Mouse (Mus musculus) embryonic facial prominence, embryonic 10.5 days (tissue): ENCODE measurements at regions not wholly inside any gene's neighbourhood (a gene's known extent, or its start where the extent isn't known, plus 50 kb on each side); places are given as distances from the start of the nearest gene placed in this dataset.

Experiments
- DNase-seq: peaks from one replicate; pipeline ENCODE4 v3.0.0-alpha.2; 2017; ENCODE audit warnings: low spot score
- H3K27ac ChIP-seq: fragments of 300-500 bp; sonication (generic); replicated peaks from 2 replicates; pipeline ENCODE4 v1.5.1; 2016; ENCODE audit warnings: mild to moderate bottlenecking
- H3K27me3 ChIP-seq: fragments of 300-500 bp; sonication (generic); replicated peaks from 2 replicates; pipeline ENCODE4 v1.6.1; 2016; ENCODE audit warnings: low read depth, mild to moderate bottlenecking; ENCODE audit not compliant: poor library complexity, severe bottlenecking
- H3K36me3 ChIP-seq: fragments of 300-500 bp; sonication (generic); replicated peaks from 2 replicates; pipeline ENCODE4 v1.6.1; 2016; ENCODE audit warnings: mild to moderate bottlenecking, moderate library complexity
- H3K4me1 ChIP-seq: fragments of 300-500 bp; sonication (generic); 2 replicates; pipeline ENCODE4 v1.6.1; 2016
- H3K4me3 ChIP-seq: fragments of 300-500 bp; sonication (generic); 2 replicates; pipeline ENCODE4 v1.5.1; 2016; ENCODE audit warnings: mild to moderate bottlenecking, moderate library complexity
- H3K9me3 ChIP-seq: fragments of 300-500 bp; sonication (generic); 2 replicates; pipeline ENCODE4 v1.6.1; 2016; ENCODE audit warnings: mild to moderate bottlenecking
- WGBS: fragments of 180-500 bp; shearing (Covaris S2); methylation state at CpG from one replicate; pipeline ENCODE4 v1.1.7; 2016; 5-methylcytosine and 5-hydroxymethylcytosine counted together

GRCm38 (mm10) chr19:50087277-50087676 lies 591.2 kb downstream of the Sorcs1 start:
- DNase-seq: no peak
- no peaks in the 10 kb centered on the region for H3K36me3 ChIP-seq
- no peaks in the 10 kb centered on the region for H3K9me3 ChIP-seq
- no peak overlapping the region for H3K4me3 ChIP-seq
- no peak overlapping the region for H3K27ac ChIP-seq
- 57% methylated on average over 6 of the region's 6 CpGs for WGBS
- H3K27me3 ChIP-seq: no peaks in the 10 kb centered on the region
- H3K4me1 ChIP-seq: no peaks in the 10 kb centered on the region

- H3K4me1 ChIP-seq: no peaks in the 10 kb centered on the region
- WGBS: 88% methylated on average over 6 of the region's 6 CpGs
- no peaks in the 10 kb centered on the region for H3K9me3 ChIP-seq
- no peaks in the 10 kb centered on the region for H3K27me3 ChIP-seq
- no peaks in the 10 kb centered on the region for H3K36me3 ChIP-seq
- DNase-seq: no peak
- H3K27ac ChIP-seq: no peak overlapping the region
- H3K4me3 ChIP-seq: no peak overlapping the region
Measured at GRCm38 (mm10) chr19:50077427-50078040, 600.9 kb downstream of the Sorcs1 start.

GRCm38 (mm10) chr19:50060448-50060847 lies 618.0 kb downstream of the Sorcs1 start:
- WGBS: 72% methylated on average over 6 of the region's 6 CpGs
- DNase-seq: no peak
- H3K4me3 ChIP-seq: no peak overlapping the region

GRCm38 (mm10) chr19:50052910-50053309 lies 625.5 kb downstream of the Sorcs1 start:
- no peak overlapping the region for H3K27ac ChIP-seq
- DNase-seq: no peak
- no peak overlapping the region for H3K4me3 ChIP-seq
- H3K36me3 ChIP-seq: no peaks in the 10 kb centered on the region
- no peaks in the 10 kb centered on the region for H3K27me3 ChIP-seq
- no peaks in the 10 kb centered on the region for H3K4me1 ChIP-seq
- H3K9me3 ChIP-seq: no peaks in the 10 kb centered on the region
- WGBS: 87% methylated on average over 2 of the region's 2 CpGs

More at GRCm38 (mm10) chr19:50060448-50060847, 618.0 kb downstream of the Sorcs1 start:
- Histone ChIP-seq H3K27ac (no peak overlapping the region), H3K36me3 (no peaks in the 10 kb centered on the region), H3K4me1 (no peaks in the 10 kb centered on the region), H3K9me3 (no peaks in the 10 kb centered on the region), H3K27me3 (no peaks in the 10 kb centered on the region)

- Histone ChIP-seq H3K4me1 (no peaks in the 10 kb centered on the region), H3K4me3 (no peak overlapping the region), H3K27ac (no peak overlapping the region), H3K9me3 (no peaks in the 10 kb centered on the region), H3K27me3 (no peaks in the 10 kb centered on the region), H3K36me3 (no peaks in the 10 kb centered on the region)
- WGBS: 91% methylated on average over 3 of the region's 3 CpGs
- no peak for DNase-seq
Measured at GRCm38 (mm10) chr19:50045761-50046160, 632.7 kb downstream of the Sorcs1 start.

GRCm38 (mm10) chr19:50013659-50014058 lies 664.8 kb downstream of the Sorcs1 start:
- Histone ChIP-seq H3K36me3 (no peaks in the 10 kb centered on the region), H3K4me1 (no peaks in the 10 kb centered on the region), H3K9me3 (no peaks in the 10 kb centered on the region), H3K4me3 (no peak overlapping the region), H3K27me3 (no peaks in the 10 kb centered on the region), H3K27ac (no peak overlapping the region)
- DNase-seq: no peak
- WGBS: 56% methylated on average over 2 of the region's 2 CpGs

- Histone ChIP-seq H3K27me3 (no peaks in the 10 kb centered on the region), H3K4me3 (no peak overlapping the region), H3K9me3 (no peaks in the 10 kb centered on the region), H3K4me1 (no peaks in the 10 kb centered on the region), H3K27ac (no peak overlapping the region), H3K36me3 (no peaks in the 10 kb centered on the region)
- DNase-seq: no peak
- WGBS: 70% methylated on average over 7 of the region's 7 CpGs
Measured at GRCm38 (mm10) chr19:50005248-50005647, 673.2 kb downstream of the Sorcs1 start.

GRCm38 (mm10) chr19:49985826-49986225 lies 692.6 kb downstream of the Sorcs1 start:
- Histone ChIP-seq H3K27me3 (no peaks in the 10 kb centered on the region), H3K9me3 (no peaks in the 10 kb centered on the region), H3K4me3 (no peak overlapping the region), H3K36me3 (no peaks in the 10 kb centered on the region), H3K4me1 (no peaks in the 10 kb centered on the region), H3K27ac (no peak overlapping the region)
- WGBS: 85% methylated on average over 2 of the region's 2 CpGs
- no peak for DNase-seq

GRCm38 (mm10) chr19:49966284-49966841 lies 712.1 kb downstream of the Sorcs1 start:
- H3K9me3 ChIP-seq: no peaks in the 10 kb centered on the region
- H3K4me3 ChIP-seq: no peak overlapping the region
- no peak for DNase-seq
- no peaks in the 10 kb centered on the region for H3K4me1 ChIP-seq
- H3K36me3 ChIP-seq: no peaks in the 10 kb centered on the region
- no peak overlapping the region for H3K27ac ChIP-seq
- H3K27me3 ChIP-seq: no peaks in the 10 kb centered on the region
- 85% methylated on average over 6 of the region's 6 CpGs for WGBS

GRCm38 (mm10) chr19:49964679-49965078 lies 713.8 kb downstream of the Sorcs1 start:
- Histone ChIP-seq H3K27me3 (no peaks in the 10 kb centered on the region), H3K27ac (no peak overlapping the region), H3K4me3 (no peak overlapping the region), H3K36me3 (no peaks in the 10 kb centered on the region), H3K4me1 (no peaks in the 10 kb centered on the region), H3K9me3 (no peaks in the 10 kb centered on the region)
- no peak for DNase-seq
- WGBS: 78% methylated on average over 5 of the region's 5 CpGs

GRCm38 (mm10) chr19:49958517-49958916 lies 719.9 kb downstream of the Sorcs1 start:
- Histone ChIP-seq H3K27me3 (no peaks in the 10 kb centered on the region), H3K4me1 (no peaks in the 10 kb centered on the region), H3K27ac (no peak overlapping the region), H3K36me3 (no peaks in the 10 kb centered on the region), H3K4me3 (no peak overlapping the region), H3K9me3 (no peaks in the 10 kb centered on the region)
- no peak for DNase-seq
- WGBS: 73% methylated on average over 5 of the region's 5 CpGs

GRCm38 (mm10) chr19:49931202-49931601 lies 747.2 kb downstream of the Sorcs1 start:
- 47% methylated on average over 3 of the region's 3 CpGs for WGBS

GRCm38 (mm10) chr19:49911738-49912137 lies 766.7 kb downstream of the Sorcs1 start:
- H3K36me3 ChIP-seq: no peaks in the 10 kb centered on the region
- H3K4me1 ChIP-seq: no peaks in the 10 kb centered on the region
- H3K27ac ChIP-seq: no peak overlapping the region
- 73% methylated on average over 3 of the region's 3 CpGs for WGBS
- no peaks in the 10 kb centered on the region for H3K27me3 ChIP-seq
- H3K4me3 ChIP-seq: no peak overlapping the region
- DNase-seq: no peak
- no peaks in the 10 kb centered on the region for H3K9me3 ChIP-seq

More at GRCm38 (mm10) chr19:49931202-49931601, 747.2 kb downstream of the Sorcs1 start:
- no peaks in the 10 kb centered on the region for H3K9me3 ChIP-seq
- no peaks in the 10 kb centered on the region for H3K27me3 ChIP-seq
- no peak for DNase-seq
- H3K27ac ChIP-seq: no peak overlapping the region
- H3K4me3 ChIP-seq: no peak overlapping the region
- H3K36me3 ChIP-seq: no peaks in the 10 kb centered on the region
- H3K4me1 ChIP-seq: no peaks in the 10 kb centered on the region
